Mouse (Mus musculus): ENCODE data around the gene Apoa1.

- TF ChIP-seq POLR2A (IDR thresholded peaks at IDR 0.05; ENCODE audit: extremely low read depth, insufficient read depth, low read length): no peak
- TF ChIP-seq CTCF (IDR thresholded peaks at IDR 0.05; ENCODE audit: extremely low read depth, insufficient read depth, low read length): no peak
These were observed 43.7 kb downstream of the Apoa1 start for GRCm38 (mm10) chr9:46272070-46272469.
